Mouse (Mus musculus): Measurements from ENCODE around the gene Cdk10. TPM values are rescaled to one million over a fixed set of nuclear protein-coding genes. Genes with fewer than 3 reads are reported as not detected.

Gene Cdk10
- 16.7 and 17.7 TPM in 2 replicates for polyA plus RNA-seq (2015; fragmentation: Nextera tagmentation; extraction: Ambion mirVana)

DNA sequence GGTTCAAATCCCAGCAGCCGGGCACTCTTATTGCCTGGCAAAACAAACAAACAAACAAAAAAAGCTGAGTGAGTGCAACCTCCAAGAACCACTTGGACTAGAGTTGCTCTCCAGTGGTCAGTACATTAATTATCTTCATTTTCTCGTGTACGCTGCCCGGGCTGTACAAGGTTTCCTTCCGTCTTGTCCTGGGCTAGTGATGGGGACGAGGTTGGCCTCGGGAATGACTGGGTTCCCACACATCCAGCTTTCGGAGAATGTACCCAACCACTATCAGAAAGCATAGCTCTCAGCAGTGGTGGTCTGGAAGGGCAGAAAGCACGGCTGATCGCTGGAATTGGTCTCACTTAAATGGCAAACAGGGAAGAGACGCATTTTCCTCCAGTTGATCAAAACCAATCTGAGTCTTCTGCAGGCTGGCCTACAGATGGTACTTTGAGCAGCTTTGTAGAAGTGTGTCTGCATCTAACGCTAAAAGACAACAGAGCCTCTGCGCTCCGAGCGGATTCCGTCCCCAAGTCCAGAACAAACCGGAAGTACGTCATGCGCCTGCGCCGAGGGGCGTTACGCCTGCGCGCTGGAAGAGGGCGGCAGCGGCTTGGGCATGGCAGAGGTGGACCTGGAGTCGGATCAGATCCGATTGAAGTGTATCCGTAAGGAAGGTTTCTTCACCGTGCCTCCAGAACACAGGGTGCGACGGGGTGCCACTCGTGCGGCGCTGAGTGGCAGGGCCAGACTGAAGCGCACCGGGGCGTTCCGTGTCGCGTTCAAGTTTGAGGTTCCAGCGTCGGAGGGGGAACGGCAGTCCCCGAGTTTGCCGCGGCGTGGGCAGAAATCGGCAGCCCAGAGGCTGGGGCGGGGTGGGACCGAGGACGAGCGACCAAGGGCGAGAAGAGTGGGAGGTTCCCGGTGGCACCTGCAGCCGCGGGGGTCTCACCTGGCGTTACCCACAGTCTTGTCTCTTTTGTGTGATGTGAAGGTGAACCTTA lies at the start of gene Cdk10:
Cdk10 (plus strand) TSS at position 565 of the 989 bp plus-strand sequence.

DNA sequence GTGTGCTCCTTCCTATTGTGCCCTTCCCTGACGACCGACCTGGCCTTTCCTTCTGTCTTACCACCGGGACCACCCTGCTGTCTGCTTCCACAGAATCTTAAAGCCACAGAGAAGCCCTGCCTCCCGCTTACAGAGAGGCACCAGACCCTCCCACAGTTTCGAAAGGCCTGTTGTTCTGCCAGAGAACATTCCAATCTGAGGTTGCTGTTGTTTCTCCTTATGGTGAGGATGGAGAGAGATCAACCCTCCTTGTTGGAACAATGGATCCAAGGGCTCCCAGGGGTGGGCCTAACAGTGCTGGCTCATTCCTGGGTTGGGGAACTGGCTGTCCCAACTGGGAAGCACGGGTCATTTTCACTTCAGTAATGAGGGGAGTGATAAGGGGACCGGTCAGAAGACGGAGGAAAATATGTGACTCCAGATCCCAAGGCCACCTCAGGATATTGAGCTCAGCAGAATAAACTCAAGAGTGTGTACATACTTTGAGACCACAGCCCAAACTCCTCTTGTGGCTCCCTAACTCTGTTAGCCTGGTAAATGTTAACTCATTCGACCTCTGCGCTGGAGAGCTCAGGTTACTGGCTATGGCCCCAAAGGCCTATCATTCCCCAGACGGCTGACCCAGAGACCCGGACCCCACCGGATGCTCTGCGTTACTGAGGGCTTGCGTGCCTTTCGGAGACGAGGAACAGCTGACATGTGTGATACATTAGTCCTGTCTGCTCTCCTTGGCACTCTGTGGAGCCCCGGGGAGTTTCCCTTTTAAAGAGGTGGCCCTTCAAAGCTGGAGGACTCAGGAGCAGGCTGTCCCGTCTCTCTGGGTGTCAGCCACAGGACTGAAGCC lies 38.9 kb upstream of the Cdk10 start, which contains the start of gene Dpep1:
Dpep1 (plus strand) TSS at position 677 of the 844 bp plus-strand sequence.

DNA sequence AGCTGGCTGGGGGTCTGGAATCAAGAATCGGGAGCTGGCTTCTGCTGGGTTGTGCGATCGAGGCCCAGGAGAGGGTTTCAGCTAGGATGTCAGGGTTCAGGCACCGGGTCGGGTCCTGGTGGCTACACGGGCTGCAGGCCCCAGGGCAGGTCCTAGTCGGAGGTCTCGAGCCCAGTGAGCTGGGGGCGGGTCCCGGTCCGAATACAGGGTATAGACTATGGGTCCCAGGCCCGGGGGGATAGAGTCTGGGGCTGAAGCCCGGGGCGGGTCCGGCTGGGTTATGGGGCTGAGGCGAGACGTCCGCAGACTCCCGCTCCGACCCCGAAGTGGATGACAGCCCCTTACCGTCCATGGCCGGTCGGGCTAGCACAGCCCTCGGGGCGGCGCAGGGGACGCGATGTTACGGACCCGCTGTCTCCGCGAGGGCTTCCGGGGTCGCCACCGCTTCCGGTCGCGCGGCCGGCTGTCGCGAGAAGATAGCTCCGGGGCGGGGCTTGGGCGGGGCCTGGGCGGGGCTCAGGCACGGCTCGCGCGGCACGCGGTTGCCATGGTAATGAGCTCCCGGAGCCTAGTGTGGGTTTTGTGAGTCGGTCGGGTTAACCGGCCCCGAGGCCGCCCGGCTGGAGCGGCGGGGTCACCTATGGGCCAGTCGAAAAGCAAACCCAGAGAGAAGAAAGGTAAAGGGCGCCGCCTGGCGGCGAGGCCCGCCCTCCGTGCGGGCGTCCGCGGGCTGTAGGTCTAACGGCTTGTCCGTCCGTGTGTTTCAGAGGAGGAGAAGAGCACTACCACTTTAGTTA lies 12.1 kb upstream of the Cdk10 start, which contains the start of the genes Chmp1a and Spata33:
Chmp1a (minus strand) TSS at position 443 of the 797 bp plus-strand sequence.
Spata33 (plus strand) TSS at position 512 of the 797 bp plus-strand sequence.

DNA sequence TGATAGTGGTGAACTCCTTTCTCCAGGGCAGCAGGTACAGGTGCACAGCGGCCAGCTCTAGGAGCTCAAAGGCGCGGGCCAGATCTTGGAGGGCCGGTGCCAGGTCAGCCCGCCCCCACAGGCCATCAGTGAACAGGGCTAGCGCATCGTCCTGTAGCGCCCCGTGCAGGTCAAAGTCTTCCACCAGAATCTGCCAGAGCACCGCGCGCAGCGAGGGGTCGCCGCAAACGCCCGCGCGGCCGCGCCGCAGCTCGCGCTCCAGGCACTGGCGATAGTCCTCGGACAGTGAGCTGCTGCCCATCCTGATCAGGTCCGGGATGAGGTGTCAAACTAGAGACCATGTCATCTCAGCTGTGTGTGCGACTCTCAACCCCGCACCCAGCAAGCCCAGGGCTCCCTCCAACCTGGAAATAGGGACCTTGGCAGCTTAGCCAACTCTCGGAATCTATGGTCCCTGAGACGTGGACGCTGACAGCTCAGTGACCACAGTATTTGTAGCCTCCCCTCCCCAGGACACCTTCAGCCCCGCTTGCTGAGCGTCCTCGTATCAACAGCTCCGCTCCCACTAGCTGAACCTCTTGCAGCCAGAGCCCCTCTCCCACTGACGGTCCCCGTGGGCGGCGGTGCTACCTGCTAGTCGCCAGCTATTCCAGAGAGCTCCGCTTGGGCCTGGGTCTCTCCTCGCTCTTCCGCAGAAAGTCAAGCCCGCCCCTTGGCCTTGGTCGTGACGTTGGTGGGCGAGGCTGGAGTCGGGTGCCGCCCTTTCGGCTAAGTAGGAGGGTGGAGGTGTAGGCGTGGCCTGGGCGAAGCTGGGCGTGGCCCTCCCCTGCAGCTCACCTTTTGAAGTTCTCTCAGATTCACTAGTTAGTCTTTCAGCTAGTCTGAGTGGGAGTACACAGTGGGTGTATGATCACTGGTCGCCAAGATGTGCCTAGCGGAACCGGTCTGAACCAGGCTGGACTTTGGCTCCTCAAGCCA lies 11.2 kb downstream of the Cdk10 start, which contains the start of gene Spata2l:
Spata2l (minus strand) TSS at position 714 of the 978 bp plus-strand sequence.

DNA sequence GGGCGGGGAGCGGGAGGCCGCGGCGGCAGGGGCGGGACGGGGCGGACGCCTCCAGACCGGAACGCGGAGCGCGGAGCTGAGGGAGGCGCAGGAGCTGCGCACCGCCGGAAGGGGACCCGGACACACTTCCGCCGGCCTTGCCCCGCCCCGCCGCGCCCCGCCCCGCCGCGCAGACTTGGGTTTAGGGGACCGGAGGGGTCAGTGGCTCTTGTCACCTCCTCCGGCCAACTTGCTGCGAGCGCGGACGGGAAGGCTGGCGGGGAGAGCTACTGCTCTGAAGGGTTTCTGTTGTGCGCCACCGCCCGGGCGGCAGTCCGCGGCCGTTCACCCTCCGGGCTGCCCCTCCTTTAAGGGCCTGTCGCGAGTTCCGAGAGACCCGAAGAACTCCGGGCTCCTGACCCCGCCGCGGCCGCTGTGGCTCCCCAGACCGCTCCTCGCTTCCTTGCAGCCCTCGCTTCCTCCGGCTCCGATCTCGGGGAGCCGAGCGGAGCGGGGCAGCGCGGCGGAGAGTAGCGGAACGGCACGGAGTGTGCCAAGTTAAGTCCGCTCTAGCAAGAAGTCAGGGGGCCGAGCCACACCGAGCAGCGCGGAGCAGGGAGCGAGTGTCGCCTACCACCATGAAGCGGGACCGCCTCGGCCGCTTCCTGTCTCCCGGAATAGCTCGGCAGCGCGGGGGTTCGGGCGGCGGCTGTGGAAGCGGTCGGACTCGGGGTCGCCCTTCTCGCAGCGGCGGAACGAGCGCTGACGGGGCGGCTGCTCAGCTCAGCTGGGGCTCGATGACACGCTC lies 29.6 kb downstream of the Cdk10 start, which contains the start of the genes Zfp276 and Vps9d1:
Zfp276 (plus strand) TSS at position 97 of the 787 bp plus-strand sequence.
Vps9d1 (minus strand) TSS at position 250 of the 787 bp plus-strand sequence.

Other genes with a start within 250 kb of the Cdk10 start
- gene Ankrd11, start 182.6 kb upstream of the Cdk10 start, polyA plus RNA-seq (2015; fragmentation: Nextera tagmentation; extraction: Ambion mirVana): 28.0 and 35.4 TPM in 2 replicates
- 32.6 and 37.3 TPM in 2 replicates for gene Spg7, start 161.9 kb upstream of the Cdk10 start, polyA plus RNA-seq (2015; fragmentation: Nextera tagmentation; extraction: Ambion mirVana)
- 1,489 and 1,511 TPM in 2 replicates for gene Rpl13, start 122.5 kb upstream of the Cdk10 start, polyA plus RNA-seq (2015; fragmentation: Nextera tagmentation; extraction: Ambion mirVana)
- 1.3 and 1.9 TPM in 2 replicates for gene Cpne7, start 107.5 kb upstream of the Cdk10 start, polyA plus RNA-seq (2015; fragmentation: Nextera tagmentation; extraction: Ambion mirVana)
- 6.2 and 6.5 TPM in 2 replicates for gene Sult5a1, start 66.5 kb upstream of the Cdk10 start, polyA plus RNA-seq (2015; fragmentation: Nextera tagmentation; extraction: Ambion mirVana)
- 53.3 and 55.8 TPM in 2 replicates for gene Dpep1, start 38.6 kb upstream of the Cdk10 start, polyA plus RNA-seq (2015; fragmentation: Nextera tagmentation; extraction: Ambion mirVana)
- 123 and 124 TPM in 2 replicates for gene Chmp1a, start 12.1 kb upstream of the Cdk10 start, polyA plus RNA-seq (2015; fragmentation: Nextera tagmentation; extraction: Ambion mirVana)
- gene Spata33, start 12.0 kb upstream of the Cdk10 start, polyA plus RNA-seq (2015; fragmentation: Nextera tagmentation; extraction: Ambion mirVana): 2.5 and 2.9 TPM in 2 replicates
- 1.9 and 2.7 TPM in 2 replicates for gene Spata2l, start 11.4 kb downstream of the Cdk10 start, polyA plus RNA-seq (2015; fragmentation: Nextera tagmentation; extraction: Ambion mirVana)
- gene Zfp276, start 29.4 kb downstream of the Cdk10 start, polyA plus RNA-seq (2015; fragmentation: Nextera tagmentation; extraction: Ambion mirVana): 10.5 and 11.0 TPM in 2 replicates
- gene Vps9d1, start 29.5 kb downstream of the Cdk10 start, polyA plus RNA-seq (2015; fragmentation: Nextera tagmentation; extraction: Ambion mirVana): 18.2 and 18.4 TPM in 2 replicates
- gene Fanca, start 93.7 kb downstream of the Cdk10 start, polyA plus RNA-seq (2015; fragmentation: Nextera tagmentation; extraction: Ambion mirVana): 11.2 and 14.2 TPM in 2 replicates
- 2.3 and 2.7 TPM in 2 replicates for gene Spire2, start 107.9 kb downstream of the Cdk10 start, polyA plus RNA-seq (2015; fragmentation: Nextera tagmentation; extraction: Ambion mirVana)
- 128 and 129 TPM in 2 replicates for gene Tcf25, start 148.9 kb downstream of the Cdk10 start, polyA plus RNA-seq (2015; fragmentation: Nextera tagmentation; extraction: Ambion mirVana)
- gene Mc1r, start 182.3 kb downstream of the Cdk10 start, polyA plus RNA-seq (2015; fragmentation: Nextera tagmentation; extraction: Ambion mirVana): not detected in 2 replicates
- 1.2 and 1.3 TPM in 2 replicates for gene Tubb3, start 186.6 kb downstream of the Cdk10 start, polyA plus RNA-seq (2015; fragmentation: Nextera tagmentation; extraction: Ambion mirVana)
- gene Def8, start 198.7 kb downstream of the Cdk10 start, polyA plus RNA-seq (2015; fragmentation: Nextera tagmentation; extraction: Ambion mirVana): 23.4 and 27.8 TPM in 2 replicates